Mouse (Mus musculus) mouse trophoblast stem cell (cell line): ENCODE data around the gene Olfr1174-ps.

Source experiments
- in situ Hi-C, 2 experiments: fragments of 300-500 bp; cut with MseI, MboI; formaldehyde crosslinking; loops; 2 replicates in 1 of 2; 3 replicates in 1 of 2; pipeline ENCODE4 v1.15.1; 2025

Olfr1174-ps gene

GRCm38 (mm10) chr2:88315035-88315434 is at the start of gene Olfr1174-ps:
TSS of gene Olfr1174-ps (minus strand) at chr2:88315135.
- in situ Hi-C loops: no loop called here

GRCm38 (mm10) chr2:88356304-88356703 is 41.4 kb upstream of the Olfr1174-ps start:
- in situ Hi-C loops: loop anchor here (25.0 kb wide), 1 partner anchor 1181 kb away; the partner anchor contains the start of gene Olfr1243 (in 2 of the 2)

- in situ Hi-C loops: no loop called here
These were observed 31.5 kb upstream of the Olfr1174-ps start, which contains the start of gene Olfr1177-ps for GRCm38 (mm10) chr2:88346392-88346791. TSS of gene Olfr1177-ps (minus strand) at chr2:88346492.

- in situ Hi-C loops: no loop called here
These were observed 21.5 kb upstream of the Olfr1174-ps start, which contains the start of gene Olfr1176 for GRCm38 (mm10) chr2:88336421-88336820. TSS of gene Olfr1176 (plus strand) at chr2:88336721.

GRCm38 (mm10) chr2:88327115-88327514 is 12.2 kb upstream of the Olfr1174-ps start, which contains the start of gene Olfr1175-ps:
TSS of gene Olfr1175-ps (minus strand) at chr2:88327215.
- in situ Hi-C loops: no loop called here

- in situ Hi-C loops: no loop called here
These were observed 35.2 kb downstream of the Olfr1174-ps start, which contains the start of gene Olfr1173 for GRCm38 (mm10) chr2:88279775-88280174. TSS of gene Olfr1173 (minus strand) at chr2:88279875.
